Mouse (Mus musculus): ENCODE data around the gene Afmid. TPM values are rescaled to one million over a fixed set of nuclear protein-coding genes. Genes with fewer than 3 reads are reported as not detected.
"Not testable (repeated sequence)": the region's sequence is repeated elsewhere in the genome, so short reads cannot be mapped to it uniquely, and the experiment has no call there.

Afmid gene
- polyA plus RNA-seq, 1 experiment from 2014 or later: 4.6 TPM

DNA sequence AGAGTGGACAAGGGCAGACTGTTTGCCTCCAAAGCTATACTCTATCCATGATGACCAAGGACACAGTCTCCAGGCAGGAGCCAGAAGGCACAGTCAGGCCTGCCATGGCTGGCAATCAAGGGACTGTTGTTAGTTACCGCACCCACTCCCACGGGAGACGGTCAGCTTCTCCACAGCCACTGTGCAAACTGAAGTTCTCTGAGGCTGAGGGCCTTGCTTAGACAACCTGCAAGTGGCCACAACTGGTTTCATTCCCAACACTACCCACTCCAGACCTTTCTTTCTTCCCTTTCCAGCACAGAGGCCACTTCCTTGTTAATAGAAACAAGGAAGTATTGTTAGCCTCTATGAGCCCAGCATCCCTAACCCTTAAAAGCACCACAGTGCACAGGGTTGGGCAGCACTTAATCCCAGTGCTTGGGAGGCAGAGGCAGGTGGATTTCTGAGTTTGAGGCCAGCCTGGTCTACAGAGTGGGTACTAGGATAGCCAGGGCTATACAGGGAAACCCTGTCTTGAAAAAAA is 22.5 kb upstream of the Afmid start:
- Histone ChIP-seq H3K27ac (ENCODE audit: low read depth) (no peak overlapping the region), H3K27me3 (ENCODE audit: insufficient read depth, low read length) (no peaks in the 10 kb centered on the region), H3K36me3 (ENCODE audit: insufficient read depth) (no peaks in the 10 kb centered on the region), H3K4me2 (no peak overlapping the region), H3K4me1 (ENCODE audit: insufficient read depth) (no peaks in the 10 kb centered on the region), H3K9me3 (ENCODE audit: low read depth, low read length) (no peaks in the 10 kb centered on the region), H3K4me3 (ENCODE audit: low read depth, low read length) (no peak overlapping the region), H3K9ac (no peak overlapping the region)
- TF ChIP-seq CTCF (IDR thresholded peaks at IDR 0.05; ENCODE audit: low read depth): no peak
- 79% methylated on average over 3 of the region's 3 CpGs for WGBS
- ATAC-seq (ENCODE audit: insufficient read depth) (no peak), DNase-seq (no peak)

DNA sequence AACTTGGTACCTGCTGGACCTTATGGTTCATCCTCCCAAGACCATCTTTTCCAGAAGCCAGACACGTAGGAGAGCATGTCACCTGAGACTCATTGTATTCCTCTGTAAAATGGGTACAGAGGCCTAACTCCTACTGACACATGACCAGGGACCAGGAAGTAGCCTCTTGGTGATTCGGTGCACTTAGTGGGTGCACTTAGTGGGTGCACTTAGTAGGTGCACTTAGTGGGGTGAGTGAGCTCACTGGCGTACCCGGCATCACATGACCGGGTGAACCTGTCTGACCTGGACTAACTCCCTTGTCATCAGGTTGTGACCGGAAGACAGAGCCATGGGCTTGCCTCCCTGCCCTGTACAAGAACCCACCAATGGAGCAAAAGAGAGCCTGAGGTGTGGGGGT is 18.9 kb upstream of the Afmid start:
- H3K9ac ChIP-seq: no peak overlapping the region
- H3K4me1 ChIP-seq (ENCODE audit: insufficient read depth): peaks cover 9% of the 10 kb centered on the region; the same call in 1 of the 2 replicates
- H3K36me3 ChIP-seq (ENCODE audit: insufficient read depth): no peaks in the 10 kb centered on the region
- ATAC-seq (ENCODE audit: insufficient read depth): no peak
- H3K27me3 ChIP-seq (ENCODE audit: insufficient read depth, low read length): no peaks in the 10 kb centered on the region
- no peak overlapping the region for H3K4me2 ChIP-seq
- no peak for TF ChIP-seq CTCF (IDR thresholded peaks at IDR 0.05; ENCODE audit: low read depth)
- H3K4me3 ChIP-seq (ENCODE audit: low read depth, low read length): no peak overlapping the region
- DNase-seq: no peak
- H3K9me3 ChIP-seq (ENCODE audit: low read depth, low read length): no peaks in the 10 kb centered on the region
- H3K27ac ChIP-seq (ENCODE audit: low read depth): no peak overlapping the region
- WGBS: 86% methylated on average over 6 of the region's 6 CpGs

DNA sequence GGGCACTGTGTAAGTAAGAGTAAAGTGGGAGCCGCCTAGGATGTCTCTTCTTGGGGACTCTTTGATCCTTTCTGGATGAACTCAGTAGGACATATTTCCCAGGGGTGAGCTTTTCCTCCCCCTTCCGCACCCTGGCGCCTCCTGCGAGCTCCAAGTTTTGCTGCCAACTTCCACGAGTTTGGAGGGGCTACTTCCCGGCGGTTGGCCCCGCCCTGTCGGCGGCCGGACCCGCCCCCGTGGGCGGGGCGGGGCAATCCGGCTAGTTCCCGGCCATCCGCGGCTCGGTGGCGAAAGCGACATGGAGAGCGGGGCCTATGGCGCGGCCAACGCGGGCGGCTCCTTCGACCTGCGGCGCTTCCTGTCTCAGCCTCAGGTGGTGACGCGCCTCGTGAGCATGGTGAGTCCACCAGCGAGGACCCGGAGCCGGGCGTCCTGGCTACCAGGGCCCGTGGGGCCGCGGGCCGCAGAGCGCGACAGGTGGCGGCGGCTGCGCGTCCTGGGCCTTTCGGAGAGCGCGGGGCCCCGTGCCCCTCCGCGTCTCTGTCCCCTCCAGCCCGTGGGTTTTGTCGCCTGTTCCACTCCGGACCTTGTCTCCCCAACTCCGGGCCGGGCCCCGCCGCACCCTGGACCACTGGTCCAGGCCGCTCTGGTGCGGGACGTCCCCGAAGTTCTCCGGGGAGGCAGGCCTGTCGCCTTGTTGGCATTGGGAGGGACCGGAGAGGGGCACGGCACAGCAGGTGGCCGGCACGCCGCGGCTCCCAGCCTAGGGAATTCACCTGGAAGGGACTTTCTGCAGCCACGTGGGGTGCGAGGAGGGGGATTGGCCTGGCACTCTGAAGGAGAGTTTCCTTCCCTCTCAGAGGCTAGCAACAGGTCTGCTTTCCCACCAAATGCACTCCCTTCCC is 16.1 kb upstream of the Afmid start, which contains the start of the genes Gm20708 and Syngr2:
Gene Gm20708, plus strand, starts transcription at position 262 of the 905 bp plus-strand sequence.
Gene Syngr2, plus strand, starts transcription at position 262 of the 905 bp plus-strand sequence.
- Histone ChIP-seq H3K4me3 (ENCODE audit: low read depth, low read length) (peak within 1 kb of the TSS; percentile 86), H3K9me3 (ENCODE audit: low read depth, low read length) (no peaks in the 10 kb centered on the region), H3K9ac (peak within 1 kb of the TSS; percentile 69), H3K4me2 (peak within 1 kb of the TSS; percentile 99), H3K4me1 (ENCODE audit: insufficient read depth) (peaks cover 9% of the 10 kb centered on the region; the same call in 1 of the 2 replicates), H3K36me3 (ENCODE audit: insufficient read depth) (peaks cover 29% of the 10 kb centered on the region), H3K27ac (ENCODE audit: low read depth) (peak within 1 kb of the TSS; percentile 59), H3K27me3 (ENCODE audit: insufficient read depth, low read length) (no peaks in the 10 kb centered on the region)
- under 1% methylated on average over 75 of the region's 75 CpGs for WGBS
- peak; percentile 78 for ATAC-seq (ENCODE audit: insufficient read depth)
- no peak for TF ChIP-seq CTCF (IDR thresholded peaks at IDR 0.05; ENCODE audit: low read depth)
- peak; percentile 95 for DNase-seq

DNA sequence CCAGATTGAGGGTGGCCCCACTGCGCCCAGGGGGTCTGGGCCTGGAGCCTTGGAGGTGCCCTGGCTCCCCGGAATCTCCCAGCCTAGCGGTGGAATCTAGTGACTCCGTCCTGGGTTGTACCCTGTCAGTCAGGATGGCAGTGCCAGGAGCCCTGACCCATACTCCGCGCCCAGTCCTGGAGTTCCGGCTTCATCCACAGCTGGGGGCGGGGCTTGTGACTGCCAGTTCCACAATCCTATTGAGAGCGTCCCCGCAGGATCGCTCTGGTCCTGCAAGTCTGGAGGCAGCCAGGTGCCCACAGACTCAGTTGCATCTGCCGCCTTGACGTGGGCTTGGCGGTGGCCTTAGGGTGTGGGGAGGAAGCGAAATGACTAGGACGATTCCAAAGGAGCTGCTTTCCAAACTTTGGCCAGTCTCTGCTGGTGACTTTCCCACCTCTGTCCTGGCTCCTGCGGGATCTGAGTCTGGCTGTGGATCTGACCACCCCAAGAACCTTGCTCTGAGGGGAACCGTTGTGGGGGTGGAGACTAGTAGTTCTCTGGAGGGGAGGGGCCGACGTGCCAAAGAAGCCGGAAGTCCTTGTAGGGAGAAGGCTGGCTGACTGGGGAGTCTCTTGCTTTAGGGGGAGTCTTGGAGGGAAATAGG is 15.2 kb upstream of the Afmid start:
- WGBS: 1% methylated on average over 21 of the region's 21 CpGs
- peak overlapping the region; percentile 86 for H3K4me3 ChIP-seq (ENCODE audit: low read depth, low read length)
- peak; percentile 77 for TF ChIP-seq CTCF (IDR thresholded peaks at IDR 0.05; ENCODE audit: low read depth)
- no peaks in the 10 kb centered on the region for H3K27me3 ChIP-seq (ENCODE audit: insufficient read depth, low read length)
- peaks cover 37% of the 10 kb centered on the region for H3K36me3 ChIP-seq (ENCODE audit: insufficient read depth)
- H3K9me3 ChIP-seq (ENCODE audit: low read depth, low read length): no peaks in the 10 kb centered on the region
- peak overlapping the region; percentile 59 for H3K27ac ChIP-seq (ENCODE audit: low read depth)
- H3K4me1 ChIP-seq (ENCODE audit: insufficient read depth): peaks cover 9% of the 10 kb centered on the region; the same call in 1 of the 2 replicates
- ATAC-seq (ENCODE audit: insufficient read depth): peak; percentile 79
- H3K9ac ChIP-seq: peak overlapping the region; percentile 69
- H3K4me2 ChIP-seq: peak overlapping the region; percentile 99
- peak; percentile 90 for DNase-seq

DNA sequence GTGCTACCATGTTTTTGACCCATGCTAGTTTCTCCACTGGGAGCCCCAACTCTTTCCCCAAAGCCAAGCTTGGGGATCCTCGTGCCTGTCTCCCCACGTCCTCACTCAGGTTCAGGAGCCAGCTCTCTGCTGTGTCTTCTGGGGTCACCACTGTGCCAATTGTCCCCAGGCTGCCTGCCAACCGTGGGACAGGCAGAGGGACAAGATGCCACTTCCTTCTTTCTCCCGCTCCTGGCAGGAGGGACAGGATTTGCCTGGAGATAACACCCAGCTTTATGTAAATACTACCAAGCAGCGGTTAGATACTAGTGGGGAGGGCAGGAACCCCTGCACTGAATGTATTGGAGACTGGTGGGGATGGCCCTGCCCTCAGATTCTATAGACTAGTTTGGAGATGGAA is 11.9 kb upstream of the Afmid start:
- no peak overlapping the region for H3K4me3 ChIP-seq (ENCODE audit: low read depth, low read length)
- H3K9ac ChIP-seq: no peak overlapping the region
- DNase-seq (no peak), ATAC-seq (ENCODE audit: insufficient read depth) (no peak)
- no peak overlapping the region for H3K27ac ChIP-seq (ENCODE audit: low read depth)
- no peak for TF ChIP-seq CTCF (IDR thresholded peaks at IDR 0.05; ENCODE audit: low read depth)
- H3K4me1 ChIP-seq (ENCODE audit: insufficient read depth): peaks cover 9% of the 10 kb centered on the region; the same call in 1 of the 2 replicates
- WGBS: 53% methylated on average over 5 of the region's 5 CpGs
- peaks cover 69% of the 10 kb centered on the region for H3K36me3 ChIP-seq (ENCODE audit: insufficient read depth)
- no peaks in the 10 kb centered on the region for H3K27me3 ChIP-seq (ENCODE audit: insufficient read depth, low read length)
- no peak overlapping the region for H3K4me2 ChIP-seq
- no peaks in the 10 kb centered on the region for H3K9me3 ChIP-seq (ENCODE audit: low read depth, low read length)

DNA sequence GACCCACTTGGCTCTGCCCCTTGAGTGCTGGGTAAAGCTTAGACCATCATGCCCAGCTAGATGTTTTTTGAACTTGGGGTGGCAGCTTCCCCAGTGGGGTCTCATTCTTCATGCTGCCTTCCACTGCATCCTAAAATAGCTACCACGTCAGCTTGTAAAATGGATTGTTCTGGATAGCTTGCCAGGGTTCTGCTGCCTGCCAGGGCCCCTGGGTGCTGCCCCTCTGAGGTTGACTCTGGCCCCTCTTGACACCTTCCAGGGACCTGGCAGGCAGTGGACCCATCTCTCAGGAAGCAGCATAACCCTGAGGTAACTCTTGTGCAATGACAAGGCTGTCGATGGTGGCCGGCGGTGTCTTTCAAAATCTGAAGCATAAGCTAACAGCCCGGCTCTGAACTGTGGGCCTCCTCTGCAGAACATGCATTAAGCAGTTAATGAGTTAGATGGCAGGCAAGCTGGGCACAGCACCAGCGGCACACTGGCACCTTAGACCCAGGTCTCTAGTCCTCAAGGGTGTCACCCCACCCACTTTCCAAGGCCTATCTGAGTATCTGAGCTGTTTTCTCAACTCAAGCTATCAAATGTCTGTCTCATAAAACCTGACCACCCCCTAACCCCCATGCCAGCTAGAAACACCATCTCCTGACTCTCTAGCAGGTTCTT is 10.9 kb upstream of the Afmid start:
- Histone ChIP-seq H3K27me3 (ENCODE audit: insufficient read depth, low read length) (no peaks in the 10 kb centered on the region), H3K4me2 (no peak overlapping the region), H3K9me3 (ENCODE audit: low read depth, low read length) (no peaks in the 10 kb centered on the region), H3K4me1 (ENCODE audit: insufficient read depth) (peaks cover 5% of the 10 kb centered on the region; the same call in 1 of the 2 replicates), H3K27ac (ENCODE audit: low read depth) (no peak overlapping the region), H3K36me3 (ENCODE audit: insufficient read depth) (peaks cover 78% of the 10 kb centered on the region), H3K4me3 (ENCODE audit: low read depth, low read length) (no peak overlapping the region), H3K9ac (no peak overlapping the region)
- 88% methylated on average over 6 of the region's 6 CpGs for WGBS
- DNase-seq: no peak
- no peak for TF ChIP-seq CTCF (IDR thresholded peaks at IDR 0.05; ENCODE audit: low read depth)
- no peak for ATAC-seq (ENCODE audit: insufficient read depth)

DNA sequence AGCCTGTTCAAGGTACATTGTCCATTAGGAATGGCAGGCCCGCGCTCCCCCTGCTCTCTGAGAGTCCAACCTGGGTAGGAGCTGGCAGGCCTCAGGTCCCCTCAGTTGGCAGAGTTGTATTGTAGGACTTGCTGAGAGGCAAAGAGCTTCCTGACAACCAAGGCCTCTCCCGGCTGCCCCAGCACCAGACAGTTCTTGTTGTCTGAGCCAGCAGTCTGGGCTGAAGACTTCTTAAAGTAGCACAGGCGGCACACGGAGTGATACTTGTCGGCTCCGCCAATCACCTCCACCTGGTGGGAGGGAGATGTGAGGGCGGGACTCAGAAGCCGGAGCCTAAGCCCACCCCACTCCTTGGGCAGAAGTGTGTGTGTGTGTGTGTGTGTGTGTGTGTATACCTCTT is 9.9 kb upstream of the Afmid start:
- not testable (repeated sequence) for H3K9ac ChIP-seq; ATAC-seq (ENCODE audit: insufficient read depth); DNase-seq; H3K4me1 ChIP-seq (ENCODE audit: insufficient read depth); H3K9me3 ChIP-seq (ENCODE audit: low read depth, low read length); H3K27ac ChIP-seq (ENCODE audit: low read depth); H3K27me3 ChIP-seq (ENCODE audit: insufficient read depth, low read length); H3K4me3 ChIP-seq (ENCODE audit: low read depth, low read length); H3K4me2 ChIP-seq
- WGBS: 53% methylated on average over 9 of the region's 9 CpGs
- H3K36me3 ChIP-seq (ENCODE audit: insufficient read depth): peaks cover 88% of the 10 kb centered on the region
